Mouse (Mus musculus) G1E (cell line): ENCODE measurements at regions not wholly inside any gene's neighbourhood (a gene's known extent, or its start where the extent isn't known, plus 50 kb on each side); places are given as distances from the start of the nearest gene placed in this dataset.

Experiments used
- ATAC-seq: 2 replicates; pipeline ENCODE4 v1.8.0; 2016; ENCODE audit warnings: mild to moderate bottlenecking; ENCODE audit not compliant: insufficient number of reproducible peaks, poor library complexity, low FRiP score, severe bottlenecking; ENCODE audit errors: extremely low read depth
- DNase-seq: peaks from one replicate; pipeline ENCODE4 v3.0.0; 2012; ENCODE audit warnings: low spot score
- H3K27me3 ChIP-seq: 2 replicates; pipeline ENCODE4 v1.6.1; 2012; ENCODE audit warnings: mild to moderate bottlenecking, low read length, inconsistent platforms; ENCODE audit not compliant: insufficient read depth
- H3K36me3 ChIP-seq: replicated peaks from 2 replicates; pipeline ENCODE3; 2012; ENCODE audit warnings: mild to moderate bottlenecking, inconsistent platforms
- H3K4me1 ChIP-seq: 2 replicates; pipeline ENCODE4 v1.6.1; 2012; ENCODE audit warnings: low read depth, low read length, inconsistent platforms, mixed read lengths; ENCODE audit not compliant: insufficient read depth
- H3K4me3 ChIP-seq: 2 replicates; pipeline ENCODE4 v1.5.1; 2012; ENCODE audit warnings: low read depth, mild to moderate bottlenecking, inconsistent platforms, low read length, moderate library complexity, mixed read lengths
- H3K9me3 ChIP-seq: replicated peaks from 2 replicates; pipeline ENCODE4 v1.6.1; 2012; ENCODE audit warnings: inconsistent platforms
- CTCF ChIP-seq: IDR thresholded peaks from 2 replicates; pipeline ENCODE4 v1.5.1; 2012; ENCODE audit warnings: low read depth, low read length, inconsistent platforms, mixed read lengths
- GATA1 ChIP-seq: IDR thresholded peaks from 2 replicates; pipeline ENCODE4 v1.6.1; 2012; ENCODE audit warnings: borderline replicate concordance, low read length, inconsistent platforms, mixed read lengths
- GATA2 ChIP-seq: IDR thresholded peaks from 2 replicates; pipeline ENCODE4 v1.6.1; 2012; ENCODE audit warnings: low read depth, low read length, inconsistent platforms, borderline replicate concordance
- POLR2AphosphoS5 ChIP-seq: IDR thresholded peaks from 2 replicates; pipeline ENCODE4 v1.6.1; 2012; ENCODE audit warnings: low read depth, low read length, inconsistent platforms; ENCODE audit not compliant: insufficient replicate concordance
- TAL1 ChIP-seq: conservative IDR thresholded peaks from 2 replicates; pipeline ENCODE4 v1.6.1; 2012; ENCODE audit warnings: low read depth, low read length, inconsistent platforms, mixed read lengths

DNA sequence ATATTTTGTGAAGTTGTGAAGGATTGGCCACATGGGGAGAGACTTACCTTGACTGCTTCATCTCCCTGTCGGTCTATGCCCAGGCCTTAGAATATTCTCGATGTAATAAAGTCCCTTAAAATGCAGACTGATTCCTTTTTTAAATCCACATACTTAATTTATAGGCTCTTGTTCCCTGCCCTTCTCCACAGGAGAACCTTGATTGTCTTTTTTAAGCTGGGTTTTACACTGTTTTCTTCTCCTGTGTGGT is 77.8 kb upstream of the Cpsf6 start:
- H3K4me3 ChIP-seq = no peak overlapping the region
- TF ChIP-seq GATA1 = no peak
- TF ChIP-seq CTCF = no peak
- TF ChIP-seq GATA2 = no peak
- no peak for TF ChIP-seq POLR2AphosphoS5
- H3K27me3 ChIP-seq = peaks cover 11% of the 10 kb centered on the region; the same call in 1 of the 2 replicates
- ATAC-seq (no peak), DNase-seq (no peak)
- H3K36me3 ChIP-seq = no peaks in the 10 kb centered on the region
- H3K9me3 ChIP-seq = no peaks in the 10 kb centered on the region
- H3K4me1 ChIP-seq = peaks cover 10% of the 10 kb centered on the region

DNA sequence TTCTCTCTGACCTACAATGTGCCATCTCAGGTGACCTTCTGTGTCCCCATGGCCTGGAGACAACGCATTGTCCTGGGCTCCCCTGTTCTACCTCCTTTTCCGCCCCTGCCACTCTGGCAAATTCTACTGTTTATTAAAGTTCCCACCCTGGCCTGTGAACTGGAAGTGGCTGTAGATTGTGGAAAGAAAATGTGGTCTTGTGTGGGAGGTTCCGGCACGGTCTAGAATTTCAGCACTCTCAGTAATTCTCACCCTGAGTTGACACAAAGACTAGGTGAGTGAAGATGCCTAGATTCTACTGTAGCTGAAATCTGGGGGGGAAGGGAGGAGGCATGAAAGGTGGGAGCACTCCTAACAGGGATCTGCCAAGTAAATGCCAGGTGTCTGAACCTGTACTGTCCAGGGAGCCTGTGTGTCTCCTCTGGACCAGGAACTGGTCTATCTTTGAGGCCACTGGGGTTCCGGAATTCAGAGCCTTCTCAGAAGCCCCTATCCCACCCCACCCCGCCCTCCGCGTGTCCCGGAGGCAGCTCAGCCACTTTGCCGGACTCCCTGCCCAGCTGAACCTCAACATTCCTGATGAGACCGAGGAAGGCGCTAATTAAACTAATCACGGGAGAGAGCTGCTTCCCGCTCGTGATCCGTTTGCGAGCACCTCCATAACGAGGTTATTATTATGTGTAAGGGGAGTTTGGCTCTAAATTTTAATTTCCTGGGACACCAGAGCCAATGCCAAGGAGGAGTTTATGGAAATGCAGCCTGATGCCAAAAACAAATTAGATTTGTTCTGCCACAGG is 77.3 kb upstream of the Cpsf6 start:
- H3K27me3 ChIP-seq = peaks cover 11% of the 10 kb centered on the region; the same call in 1 of the 2 replicates
- H3K4me1 ChIP-seq = peaks cover 15% of the 10 kb centered on the region
- DNase-seq (no peak), ATAC-seq (no peak)
- no peak overlapping the region for H3K4me3 ChIP-seq
- H3K36me3 ChIP-seq = no peaks in the 10 kb centered on the region
- no peaks in the 10 kb centered on the region for H3K9me3 ChIP-seq
- TF ChIP-seq GATA1 (no peak), CTCF (no peak), GATA2 (no peak), POLR2AphosphoS5 (no peak), TAL1 (no peak)

GRCm38 (mm10) chr10:117456427-117456826 is 76.6 kb upstream of the Cpsf6 start:
- Histone ChIP-seq H3K9me3 (no peaks in the 10 kb centered on the region), H3K4me1 (peaks cover 15% of the 10 kb centered on the region), H3K36me3 (no peaks in the 10 kb centered on the region), H3K4me3 (no peak overlapping the region), H3K27me3 (peaks cover 11% of the 10 kb centered on the region; the same call in 1 of the 2 replicates)
- no peak for DNase-seq
- TF ChIP-seq POLR2AphosphoS5 = no peak
- no peak for ATAC-seq

DNA sequence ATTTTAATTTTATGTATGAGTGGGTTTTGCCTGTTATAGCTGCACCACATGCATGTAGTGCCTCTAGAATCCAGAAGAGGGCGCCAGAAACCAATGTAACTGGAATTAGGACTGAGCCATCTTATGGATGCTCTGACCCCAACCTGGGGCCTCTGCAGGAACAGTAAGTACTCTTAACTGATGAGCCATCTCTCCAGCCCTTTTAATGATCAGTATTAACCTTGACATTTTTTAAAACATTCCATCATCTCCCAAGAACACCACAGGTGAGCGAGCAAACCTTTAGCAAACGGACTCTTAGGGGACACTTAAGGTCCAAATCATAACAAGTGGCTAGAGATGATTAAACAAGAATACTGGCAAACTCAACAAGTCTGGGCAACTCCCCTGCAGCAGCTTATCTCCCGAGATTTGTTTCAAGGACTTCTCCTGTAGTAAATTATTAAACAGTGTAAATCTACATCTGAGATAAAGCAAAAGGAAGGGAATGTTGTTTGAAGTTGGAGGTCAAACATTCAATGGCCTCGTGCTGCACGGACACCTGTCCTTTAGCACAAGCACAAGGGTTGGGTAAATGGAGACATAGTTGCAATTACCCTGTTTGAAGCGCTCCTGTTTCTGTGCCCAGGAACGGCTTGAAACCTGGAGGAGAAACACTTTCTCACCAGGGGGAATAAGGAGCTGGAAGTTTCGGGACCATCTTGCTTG is 75.9 kb upstream of the Cpsf6 start:
- no peak for DNase-seq
- Histone ChIP-seq H3K27me3 (0 out of 2 replicates have a peak, but pooled peaks cover 8% of the 10 kb centered on the region), H3K36me3 (no peaks in the 10 kb centered on the region), H3K9me3 (no peaks in the 10 kb centered on the region), H3K4me3 (no peak overlapping the region), H3K4me1 (peaks cover 12% of the 10 kb centered on the region)
- TF ChIP-seq GATA1 (no peak), GATA2 (no peak), CTCF (peak; percentile 33; the same call in 1 of the 2 replicates)
- 0 out of 2 replicates have a peak, but pooled peaks have one; percentile 31 for ATAC-seq

DNA sequence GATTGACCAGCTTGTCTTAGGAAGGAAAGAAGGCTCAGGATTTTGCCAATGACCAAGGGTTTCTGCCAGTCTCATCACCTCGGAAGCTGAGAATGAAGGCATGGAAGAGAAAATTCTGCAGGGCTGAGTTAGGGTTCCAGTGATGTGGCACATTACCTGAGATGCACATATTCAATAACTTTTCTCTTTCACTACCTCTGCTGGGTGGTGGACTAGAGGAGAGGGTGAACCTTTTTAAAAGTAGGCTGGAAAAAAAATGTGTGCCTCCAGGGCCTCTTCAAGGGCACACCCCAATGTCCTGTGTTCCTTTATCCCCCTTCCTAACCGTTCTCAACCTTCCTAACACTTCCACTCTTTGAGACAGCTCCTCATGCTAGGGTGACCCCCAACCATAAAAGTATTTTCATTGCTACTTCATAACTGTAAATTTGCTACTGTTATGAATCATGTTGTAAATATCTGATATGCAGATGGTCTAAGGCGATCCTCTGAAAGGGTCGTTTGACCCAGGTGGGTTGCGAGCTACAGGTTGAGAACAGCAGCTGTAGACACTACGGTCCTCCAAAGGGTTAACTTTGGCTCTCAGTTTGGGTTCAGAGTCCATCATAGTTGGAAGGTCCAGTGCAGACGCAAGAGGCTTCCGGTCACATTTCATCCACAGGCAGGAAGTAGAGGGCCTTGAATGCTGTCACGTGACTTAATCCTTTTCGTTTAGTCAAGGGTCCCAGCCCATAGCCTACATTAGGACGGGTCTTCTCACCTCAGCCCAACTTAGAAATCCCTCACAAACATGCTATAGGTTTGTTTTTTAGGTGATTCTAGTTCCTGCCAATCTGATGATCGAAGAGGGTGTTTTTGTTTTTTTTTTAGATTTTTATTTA is 75.1 kb upstream of the Cpsf6 start:
- peaks cover 12% of the 10 kb centered on the region for H3K4me1 ChIP-seq
- DNase-seq (no peak), ATAC-seq (no peak)
- TF ChIP-seq TAL1 (no peak), POLR2AphosphoS5 (no peak), GATA2 (no peak), GATA1 (no peak), CTCF (no peak)
- H3K9me3 ChIP-seq = no peaks in the 10 kb centered on the region
- no peaks in the 10 kb centered on the region for H3K36me3 ChIP-seq
- 0 out of 2 replicates have a peak, but pooled peaks cover 8% of the 10 kb centered on the region for H3K27me3 ChIP-seq
- H3K4me3 ChIP-seq = no peak overlapping the region

DNA sequence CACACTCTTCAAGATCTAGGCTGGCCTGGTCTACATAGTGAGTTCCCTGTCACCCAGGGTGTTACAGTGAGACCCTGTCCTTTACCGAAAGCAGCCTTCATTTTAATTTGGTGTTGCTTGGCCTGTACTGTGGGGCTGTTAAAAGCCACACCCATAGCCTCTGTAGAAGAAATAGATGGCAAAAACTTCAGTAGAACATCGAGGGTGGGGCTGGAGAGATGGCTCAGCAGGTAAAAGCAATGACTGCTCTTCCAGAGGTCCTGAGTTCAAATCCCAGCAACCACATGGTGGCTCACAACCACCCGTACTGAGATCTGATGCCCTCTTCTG is 74.3 kb upstream of the Cpsf6 start:
- H3K36me3 ChIP-seq = no peaks in the 10 kb centered on the region
- 0 out of 2 replicates have a peak, but pooled peaks cover 8% of the 10 kb centered on the region for H3K27me3 ChIP-seq
- no peak overlapping the region for H3K4me3 ChIP-seq
- DNase-seq = no peak
- ATAC-seq = no peak
- no peaks in the 10 kb centered on the region for H3K9me3 ChIP-seq
- H3K4me1 ChIP-seq = peaks cover 12% of the 10 kb centered on the region
- TF ChIP-seq GATA1 (no peak), TAL1 (no peak), GATA2 (no peak), POLR2AphosphoS5 (no peak), CTCF (no peak)
